Mouse (Mus musculus) lung, adult 2 months (tissue): ENCODE measurements at regions not wholly inside any gene's neighbourhood (a gene's known extent, or its start where the extent isn't known, plus 50 kb on each side); places are given as distances from the start of the nearest gene placed in this dataset.

ENCODE experiments used
- DNase-seq: peaks from one replicate; pipeline ENCODE4 v3.0.0; 2022
- H3K4me1 ChIP-seq: fragments of 200-500 bp; 2 replicates; pipeline ENCODE4 v1.6.1; 2011; ENCODE audit warnings: low read length; ENCODE audit not compliant: control insufficient read depth, insufficient read depth
- H3K4me3 ChIP-seq: fragments of 200-500 bp; replicated peaks from 2 replicates; pipeline ENCODE3; 2011; ENCODE audit warnings: low read depth, mild to moderate bottlenecking, control low read depth, low read length; ENCODE audit errors: extremely low read depth
- CTCF ChIP-seq: fragments of 200-500 bp; IDR thresholded peaks from 2 replicates; pipeline ENCODE4 v1.5.1; 2011; ENCODE audit warnings: mild to moderate bottlenecking, low read length, control low read depth; ENCODE audit not compliant: insufficient read depth
- POLR2A ChIP-seq: fragments of 200-500 bp; IDR thresholded peaks from 2 replicates; pipeline ENCODE4 v1.6.1; 2011; ENCODE audit warnings: low read depth, mild to moderate bottlenecking, control low read depth, low read length, borderline replicate concordance; ENCODE audit errors: extremely low read depth
- WGBS: fragments of 180-500 bp; shearing (Covaris S2); methylation state at CpG from one replicate; pipeline ENCODE4 v1.1.7; 2018; 5-methylcytosine and 5-hydroxymethylcytosine counted together

- TF ChIP-seq CTCF (no peak), POLR2A (no peak)
- Histone ChIP-seq H3K4me3 (no peak overlapping the region), H3K4me1 (no peaks in the 10 kb centered on the region)
- no peak for DNase-seq
- 68% methylated on average over 3 of the region's 3 CpGs for WGBS
Measured at GRCm38 (mm10) chr13:71166226-71166625, 324.6 kb upstream of the Adamts16 start.

GRCm38 (mm10) chr13:71165096-71165920 lies 323.7 kb upstream of the Adamts16 start:
- TF ChIP-seq POLR2A, result no peak
- TF ChIP-seq CTCF, result no peak
- WGBS, result 71% methylated on average over 20 of the region's 20 CpGs
- Histone ChIP-seq H3K4me3 (no peak overlapping the region), H3K4me1 (no peaks in the 10 kb centered on the region)
- no peak for DNase-seq

GRCm38 (mm10) chr13:71164012-71164411 lies 322.4 kb upstream of the Adamts16 start:
- TF ChIP-seq POLR2A, result no peak
- TF ChIP-seq CTCF, result no peak
- Histone ChIP-seq H3K4me1 (no peaks in the 10 kb centered on the region), H3K4me3 (no peak overlapping the region)
- no peak for DNase-seq
- WGBS, result 82% methylated on average over 2 of the region's 2 CpGs

- no peak for DNase-seq
- TF ChIP-seq CTCF (no peak), POLR2A (no peak)
- WGBS, result 71% methylated on average over 2 of the region's 2 CpGs
- Histone ChIP-seq H3K4me1 (no peaks in the 10 kb centered on the region), H3K4me3 (no peak overlapping the region)
Measured at GRCm38 (mm10) chr13:71162952-71163351, 321.3 kb upstream of the Adamts16 start.

GRCm38 (mm10) chr13:71158300-71158860 lies 316.8 kb upstream of the Adamts16 start:
- Histone ChIP-seq H3K4me3 (no peak overlapping the region), H3K4me1 (no peaks in the 10 kb centered on the region)
- WGBS, result 57% methylated on average over 13 of the region's 13 CpGs
- DNase-seq, result no peak
- TF ChIP-seq CTCF, result no peak
- TF ChIP-seq POLR2A, result no peak

GRCm38 (mm10) chr13:71157656-71158299 lies 316.2 kb upstream of the Adamts16 start:
- 42% methylated on average over 14 of the region's 14 CpGs for WGBS
- TF ChIP-seq POLR2A, result no peak

GRCm38 (mm10) chr13:71150092-71150491 lies 308.5 kb upstream of the Adamts16 start:
- Histone ChIP-seq H3K4me1 (no peaks in the 10 kb centered on the region), H3K4me3 (no peak overlapping the region)
- DNase-seq, result no peak
- WGBS, result 12% methylated on average over 1 of the region's 1 CpGs
- no peak for TF ChIP-seq CTCF
- TF ChIP-seq POLR2A, result no peak

More at GRCm38 (mm10) chr13:71157656-71158299, 316.2 kb upstream of the Adamts16 start:
- H3K4me1 ChIP-seq, result no peaks in the 10 kb centered on the region
- H3K4me3 ChIP-seq, result no peak overlapping the region
- DNase-seq, result no peak

GRCm38 (mm10) chr13:71149303-71149696 lies 307.7 kb upstream of the Adamts16 start:
- H3K4me3 ChIP-seq, result no peak overlapping the region
- TF ChIP-seq POLR2A (no peak), CTCF (no peak)
- WGBS, result 42% methylated on average over 5 of the region's 5 CpGs
- DNase-seq, result no peak
- no peaks in the 10 kb centered on the region for H3K4me1 ChIP-seq

- no peak overlapping the region for H3K4me3 ChIP-seq
- DNase-seq, result no peak
- TF ChIP-seq POLR2A, result no peak
- no peak for TF ChIP-seq CTCF
- WGBS, result 25% methylated on average over 8 of the region's 8 CpGs
- H3K4me1 ChIP-seq, result no peaks in the 10 kb centered on the region
Measured at GRCm38 (mm10) chr13:71148491-71149302, 307.1 kb upstream of the Adamts16 start.
